Mouse (Mus musculus) olfactory bulb, adult 2 months (tissue): Measurements from ENCODE around the gene Pim2. TPM values are rescaled to one million over a fixed set of nuclear protein-coding genes. Genes with fewer than 3 reads are reported as not detected.

Experiments
- H3K27ac ChIP-seq: fragments of 200-500 bp; 2 replicates; pipeline ENCODE4 v1.5.1; 2012; ENCODE audit warnings: low read depth, low read length; ENCODE audit not compliant: insufficient read depth
- H3K4me1 ChIP-seq: fragments of 200-500 bp; 2 replicates; pipeline ENCODE4 v1.6.1; 2012; ENCODE audit warnings: low read length; ENCODE audit not compliant: control insufficient read depth, insufficient read depth
- H3K4me3 ChIP-seq: fragments of 200-500 bp; 2 replicates; pipeline ENCODE4 v1.5.1; 2012; ENCODE audit warnings: mild to moderate bottlenecking, low read depth, low read length, moderate library complexity; ENCODE audit not compliant: insufficient read depth
- CTCF ChIP-seq: fragments of 200-500 bp; IDR thresholded peaks from 2 replicates; pipeline ENCODE4 v1.5.1; 2012; ENCODE audit warnings: low read depth, mild to moderate bottlenecking, low read length, moderate library complexity; ENCODE audit not compliant: insufficient read depth
- POLR2A ChIP-seq: fragments of 200-500 bp; IDR thresholded peaks from 2 replicates; pipeline ENCODE4 v1.6.1; 2012; ENCODE audit warnings: mild to moderate bottlenecking, low read depth, low read length, moderate library complexity; ENCODE audit not compliant: insufficient read depth
- WGBS: fragments of 180-500 bp; shearing (Covaris S2); methylation state at CpG from one replicate; pipeline ENCODE4 v1.1.7; 2018; 5-methylcytosine and 5-hydroxymethylcytosine counted together
- polyA plus RNA-seq: library from polyadenylated mRNA; stranded (reverse); fragments of >200 nt; gene quantifications from 2 replicates; pipeline ENCODE4 v1.2.4, GENCODE M21; 2012; ENCODE audit warnings: low replicate concordance; ENCODE audit not compliant: missing spikeins, insufficient read depth, insufficient read length

Pim2 gene
- polyA plus RNA-seq, 1 experiment = not detected

- Histone ChIP-seq H3K4me1 (no peaks in the 10 kb centered on the region), H3K27ac (no peak overlapping the region), H3K4me3 (no peak overlapping the region)
- 78% methylated on average over 3 of the region's 3 CpGs for WGBS
- TF ChIP-seq CTCF = no peak
- TF ChIP-seq POLR2A = no peak
These were observed 13.5 kb upstream of the Pim2 start for GRCm38 (mm10) chrX:7864551-7864950.

- Histone ChIP-seq H3K4me3 (no peak overlapping the region), H3K27ac (no peak overlapping the region), H3K4me1 (no peaks in the 10 kb centered on the region)
- WGBS = 64% methylated on average over 2 of the region's 2 CpGs
- TF ChIP-seq CTCF (no peak), POLR2A (no peak)
These were observed 12.7 kb upstream of the Pim2 start for GRCm38 (mm10) chrX:7865343-7865742.

GRCm38 (mm10) chrX:7865786-7866185, 12.3 kb upstream of the Pim2 start:
- TF ChIP-seq POLR2A (no peak), CTCF (no peak)
- 62% methylated on average over 2 of the region's 2 CpGs for WGBS
- H3K4me3 ChIP-seq = no peak overlapping the region
- H3K4me1 ChIP-seq = no peaks in the 10 kb centered on the region
- H3K27ac ChIP-seq = no peak overlapping the region

GRCm38 (mm10) chrX:7867141-7867540, 10.9 kb upstream of the Pim2 start:
- no peak overlapping the region for H3K27ac ChIP-seq
- H3K4me3 ChIP-seq = no peak overlapping the region
- WGBS = 90% methylated on average over 1 of the region's 1 CpGs
- no peaks in the 10 kb centered on the region for H3K4me1 ChIP-seq
- no peak for TF ChIP-seq CTCF
- no peak for TF ChIP-seq POLR2A

GRCm38 (mm10) chrX:7868506-7868905, 9.6 kb upstream of the Pim2 start:
- H3K4me3 ChIP-seq = no peak overlapping the region
- WGBS = 42% methylated on average over 2 of the region's 2 CpGs
- H3K4me1 ChIP-seq = no peaks in the 10 kb centered on the region
- TF ChIP-seq POLR2A = no peak
- no peak for TF ChIP-seq CTCF
- no peak overlapping the region for H3K27ac ChIP-seq

- Histone ChIP-seq H3K4me1 (no peaks in the 10 kb centered on the region), H3K4me3 (no peak overlapping the region), H3K27ac (no peak overlapping the region)
- WGBS = 33% methylated on average over 3 of the region's 3 CpGs
- no peak for TF ChIP-seq CTCF
- no peak for TF ChIP-seq POLR2A
These were observed 8.2 kb upstream of the Pim2 start for GRCm38 (mm10) chrX:7869826-7870225.

- no peak for TF ChIP-seq CTCF
- no peak for TF ChIP-seq POLR2A
- no peaks in the 10 kb centered on the region for H3K4me1 ChIP-seq
- H3K27ac ChIP-seq = peak overlapping the region; percentile 71
- WGBS = 21% methylated on average over 21 of the region's 21 CpGs
- peak overlapping the region; percentile 81 for H3K4me3 ChIP-seq
These were observed 433 bp downstream of the Pim2 start for GRCm38 (mm10) chrX:7878495-7878894.

- no peaks in the 10 kb centered on the region for H3K4me1 ChIP-seq
- peak overlapping the region; percentile 40 for H3K4me3 ChIP-seq
- TF ChIP-seq POLR2A = no peak
- TF ChIP-seq CTCF = no peak
- whole genome bisulfite sequencing = 9% methylated on average over 11 of the region's 11 CpGs
- H3K27ac ChIP-seq = no peak overlapping the region
These were observed 1.8 kb downstream of the Pim2 start for GRCm38 (mm10) chrX:7879819-7880218.

- Histone ChIP-seq H3K4me1 (no peaks in the 10 kb centered on the region), H3K4me3 (peak within 1 kb of the TSS; percentile 74), H3K27ac (peak within 1 kb of the TSS; percentile 85)
- WGBS = 11% methylated on average over 48 of the region's 49 CpGs
- TF ChIP-seq POLR2A (peak; percentile 42), CTCF (no peak)
These were observed 5.9 kb downstream of the Pim2 start, which contains the start of gene Slc35a2 for GRCm38 (mm10) chrX:7883841-7884567. TSS of gene Slc35a2 (plus strand) at chrX:7884028.

GRCm38 (mm10) chrX:7898211-7898610, 20.1 kb downstream of the Pim2 start:
- Histone ChIP-seq H3K27ac (peak overlapping the region; percentile 98), H3K4me1 (no peaks in the 10 kb centered on the region; the same call in 1 of the 2 replicates), H3K4me3 (peak overlapping the region; percentile 65)
- 26% methylated on average over 13 of the region's 13 CpGs for WGBS
- TF ChIP-seq CTCF (no peak), POLR2A (no peak)
